Mouse (Mus musculus) kidney, adult 2 months (tissue): ENCODE data around the gene Dlgap4. TPM values are rescaled to one million over a fixed set of nuclear protein-coding genes. Genes with fewer than 3 reads are reported as not detected.

Experiments
- DNase-seq: peaks from one replicate; pipeline ENCODE4 v3.0.0; 2021
- H3K27ac ChIP-seq: fragments of 200-500 bp; 2 replicates; pipeline ENCODE4 v1.5.1; 2012; ENCODE audit warnings: low read depth, low read length, control low read depth, inconsistent platforms; ENCODE audit not compliant: insufficient read depth
- H3K27me3 ChIP-seq: fragments of 200-500 bp; replicated peaks from 2 replicates; pipeline ENCODE4 v1.6.1; 2012; ENCODE audit warnings: mild to moderate bottlenecking, moderate library complexity, low read length, inconsistent platforms; ENCODE audit not compliant: control insufficient read depth, insufficient read depth
- H3K36me3 ChIP-seq: fragments of 200-500 bp; 2 replicates; pipeline ENCODE4 v1.6.1; 2012; ENCODE audit warnings: mild to moderate bottlenecking, moderate library complexity, low read length, inconsistent platforms; ENCODE audit not compliant: control insufficient read depth, insufficient read depth
- H3K4me1 ChIP-seq: fragments of 200-500 bp; 2 replicates; pipeline ENCODE4 v1.6.1; 2011; ENCODE audit warnings: low read length; ENCODE audit not compliant: control insufficient read depth, insufficient read depth
- H3K4me3 ChIP-seq: fragments of 200-500 bp; 2 replicates; pipeline ENCODE4 v1.5.1; 2011; ENCODE audit warnings: mild to moderate bottlenecking, low read depth, low read length, control low read depth; ENCODE audit not compliant: insufficient read depth
- CTCF ChIP-seq: fragments of 200-500 bp; conservative IDR thresholded peaks from 2 replicates; pipeline ENCODE4 v1.5.1; 2011; ENCODE audit warnings: low read depth, mild to moderate bottlenecking, control low read depth, low read length, moderate library complexity, mixed read lengths; ENCODE audit not compliant: insufficient read depth, insufficient read length
- POLR2A ChIP-seq: fragments of 200-500 bp; IDR thresholded peaks from one replicate; pipeline ENCODE4 v1.6.1; 2011; ENCODE audit warnings: low read depth, low read length, control low read depth
- WGBS: fragments of 180-500 bp; shearing (Covaris S2); methylation state at CpG from one replicate; pipeline ENCODE4 v1.1.7; 2018; 5-methylcytosine and 5-hydroxymethylcytosine counted together
- polyA plus RNA-seq: library from polyadenylated mRNA; depleted of rRNA; stranded (reverse); fragments of >200 nt; gene quantifications from 2 replicates; pipeline ENCODE4 v1.2.3, GENCODE M21; 2012

Dlgap4 gene
- polyA plus RNA-seq, 1 experiment, result 50.6 TPM

- H3K36me3 ChIP-seq, result no peaks in the 10 kb centered on the region
- no peak for DNase-seq
- WGBS, result 47% methylated on average over 11 of the region's 11 CpGs
- no peak for TF ChIP-seq POLR2A
- no peak for TF ChIP-seq CTCF
- H3K4me3 ChIP-seq, result no peak overlapping the region
- no peak overlapping the region for H3K27ac ChIP-seq
- H3K4me1 ChIP-seq, result no peaks in the 10 kb centered on the region
- H3K27me3 ChIP-seq, result peaks cover 6% of the 10 kb centered on the region
Measured at GRCm38 (mm10) chr2:156617536-156617935, 4.0 kb downstream of the Dlgap4 start.

GRCm38 (mm10) chr2:156620874-156621273 is 7.4 kb downstream of the Dlgap4 start:
- no peaks in the 10 kb centered on the region for H3K4me1 ChIP-seq
- no peak overlapping the region for H3K4me3 ChIP-seq
- no peaks in the 10 kb centered on the region for H3K36me3 ChIP-seq
- H3K27ac ChIP-seq, result no peak overlapping the region
- TF ChIP-seq POLR2A, result no peak
- no peak for TF ChIP-seq CTCF
- DNase-seq, result no peak
- WGBS, result 78% methylated on average over 8 of the region's 8 CpGs
- no peaks in the 10 kb centered on the region for H3K27me3 ChIP-seq

- no peaks in the 10 kb centered on the region for H3K36me3 ChIP-seq
- H3K4me3 ChIP-seq, result no peak overlapping the region
- H3K4me1 ChIP-seq, result no peaks in the 10 kb centered on the region
- no peak overlapping the region for H3K27ac ChIP-seq
- peak; percentile 88 for DNase-seq
- TF ChIP-seq CTCF, result no peak
- TF ChIP-seq POLR2A, result no peak
- 32% methylated on average over 5 of the region's 5 CpGs for WGBS
- no peaks in the 10 kb centered on the region for H3K27me3 ChIP-seq
Measured at GRCm38 (mm10) chr2:156621449-156621848, 7.9 kb downstream of the Dlgap4 start.

- Histone ChIP-seq H3K36me3 (no peaks in the 10 kb centered on the region), H3K4me1 (no peaks in the 10 kb centered on the region), H3K27ac (no peak overlapping the region), H3K27me3 (no peaks in the 10 kb centered on the region), H3K4me3 (no peak overlapping the region)
- 91% methylated on average over 6 of the region's 6 CpGs for WGBS
- TF ChIP-seq POLR2A (no peak), CTCF (no peak)
- DNase-seq, result no peak
Measured at GRCm38 (mm10) chr2:156622192-156622591, 8.7 kb downstream of the Dlgap4 start.

GRCm38 (mm10) chr2:156623246-156623645 is 9.7 kb downstream of the Dlgap4 start:
- TF ChIP-seq POLR2A, result no peak
- TF ChIP-seq CTCF, result no peak
- no peak for DNase-seq
- no peaks in the 10 kb centered on the region for H3K36me3 ChIP-seq
- H3K27me3 ChIP-seq, result no peaks in the 10 kb centered on the region
- no peak overlapping the region for H3K27ac ChIP-seq
- WGBS, result 76% methylated on average over 2 of the region's 2 CpGs
- H3K4me3 ChIP-seq, result no peak overlapping the region
- no peaks in the 10 kb centered on the region for H3K4me1 ChIP-seq

- DNase-seq, result no peak
- TF ChIP-seq POLR2A (no peak), CTCF (no peak)
- no peaks in the 10 kb centered on the region for H3K36me3 ChIP-seq
Measured at GRCm38 (mm10) chr2:156625307-156625706, 11.8 kb downstream of the Dlgap4 start.

GRCm38 (mm10) chr2:156626119-156626518 is 12.6 kb downstream of the Dlgap4 start:
- H3K36me3 ChIP-seq, result no peaks in the 10 kb centered on the region
- DNase-seq, result no peak
- no peak overlapping the region for H3K4me3 ChIP-seq
- TF ChIP-seq CTCF (no peak), POLR2A (no peak)
- no peaks in the 10 kb centered on the region for H3K27me3 ChIP-seq
- WGBS, result 88% methylated on average over 9 of the region's 9 CpGs
- H3K27ac ChIP-seq, result no peak overlapping the region
- H3K4me1 ChIP-seq, result no peaks in the 10 kb centered on the region

More at GRCm38 (mm10) chr2:156625307-156625706, 11.8 kb downstream of the Dlgap4 start:
- H3K4me3 ChIP-seq, result no peak overlapping the region
- H3K4me1 ChIP-seq, result no peaks in the 10 kb centered on the region
- H3K27ac ChIP-seq, result no peak overlapping the region
- WGBS, result 79% methylated on average over 18 of the region's 18 CpGs
- no peaks in the 10 kb centered on the region for H3K27me3 ChIP-seq
